Mouse (Mus musculus): ENCODE results near the gene Grhpr.
"Not testable (repeated sequence)": the region's sequence is repeated elsewhere in the genome, so short reads cannot be mapped to it uniquely, and the experiment has no call there.

Gene Grhpr

GRCm38 (mm10) chr4:44974331-44974730 is 6.9 kb upstream of the Grhpr start:
- DNase-seq (ENCODE audit: low read depth): no peak

- no peak for DNase-seq (ENCODE audit: low read depth)
Observed at GRCm38 (mm10) chr4:44976026-44976615, 5.1 kb upstream of the Grhpr start.

- DNase-seq (ENCODE audit: low read depth): no peak
Observed at GRCm38 (mm10) chr4:44976921-44977710, 4.1 kb upstream of the Grhpr start.

GRCm38 (mm10) chr4:44978175-44978574 is 3.0 kb upstream of the Grhpr start:
- no peak for DNase-seq (ENCODE audit: low read depth)

GRCm38 (mm10) chr4:44979794-44980338 is 1.3 kb upstream of the Grhpr start:
- DNase-seq (ENCODE audit: low read depth): no peak

GRCm38 (mm10) chr4:44981974-44982287 is 736 bp downstream of the Grhpr start:
- DNase-seq (ENCODE audit: low read depth): no peak

- DNase-seq (ENCODE audit: low read depth): no peak
Observed at GRCm38 (mm10) chr4:44982440-44983130, 1.4 kb downstream of the Grhpr start.

- DNase-seq (ENCODE audit: low read depth): no peak
Observed at GRCm38 (mm10) chr4:44983131-44983740, 2.0 kb downstream of the Grhpr start.

GRCm38 (mm10) chr4:44990560-44990959 is 9.4 kb downstream of the Grhpr start:
- no peak for DNase-seq (ENCODE audit: low read depth)

GRCm38 (mm10) chr4:44992330-44992729 is 11.1 kb downstream of the Grhpr start:
- DNase-seq (ENCODE audit: low read depth): not testable (repeated sequence)

GRCm38 (mm10) chr4:44993179-44993578 is 12.0 kb downstream of the Grhpr start:
- DNase-seq (ENCODE audit: low read depth): not testable (repeated sequence)

GRCm38 (mm10) chr4:44993847-44994246 is 12.7 kb downstream of the Grhpr start:
- DNase-seq (ENCODE audit: low read depth): no peak

GRCm38 (mm10) chr4:44994776-44995175 is 13.6 kb downstream of the Grhpr start:
- DNase-seq (ENCODE audit: low read depth): no peak

- DNase-seq (ENCODE audit: low read depth): no peak
Observed at GRCm38 (mm10) chr4:44998071-44998470, 16.9 kb downstream of the Grhpr start.

- no peak for DNase-seq (ENCODE audit: low read depth)
Observed at GRCm38 (mm10) chr4:45000001-45000400, 18.8 kb downstream of the Grhpr start.

GRCm38 (mm10) chr4:45005452-45005851 is 24.3 kb downstream of the Grhpr start:
- no peak for DNase-seq (ENCODE audit: low read depth)

GRCm38 (mm10) chr4:45010806-45011415 is 29.7 kb downstream of the Grhpr start:
- DNase-seq (ENCODE audit: low read depth): no peak

- no peak for DNase-seq (ENCODE audit: low read depth)
Observed at GRCm38 (mm10) chr4:45011581-45012104, 30.4 kb downstream of the Grhpr start.

- DNase-seq (ENCODE audit: low read depth): peak; percentile 100
Observed at GRCm38 (mm10) chr4:45012105-45012975, 31.1 kb downstream of the Grhpr start, which contains the start of gene Zbtb5. Gene Zbtb5, minus strand, starts transcription at chr4:45012412.

- DNase-seq (ENCODE audit: low read depth): no peak
Observed at GRCm38 (mm10) chr4:45013031-45013431, 31.8 kb downstream of the Grhpr start.

- DNase-seq (ENCODE audit: low read depth): no peak
Observed at GRCm38 (mm10) chr4:45013537-45013936, 32.3 kb downstream of the Grhpr start.
